Mouse (Mus musculus): Measurements from ENCODE around the gene Anks6. TPM values are rescaled to one million over a fixed set of nuclear protein-coding genes. Genes with fewer than 3 reads are reported as not detected.
A peak's percentile ranks its signal among the peaks of the same experiment; 100 is the strongest.

Gene Anks6
- polyA plus RNA-seq, 1 experiment from 2014 or later, result 4.6 TPM

DNA sequence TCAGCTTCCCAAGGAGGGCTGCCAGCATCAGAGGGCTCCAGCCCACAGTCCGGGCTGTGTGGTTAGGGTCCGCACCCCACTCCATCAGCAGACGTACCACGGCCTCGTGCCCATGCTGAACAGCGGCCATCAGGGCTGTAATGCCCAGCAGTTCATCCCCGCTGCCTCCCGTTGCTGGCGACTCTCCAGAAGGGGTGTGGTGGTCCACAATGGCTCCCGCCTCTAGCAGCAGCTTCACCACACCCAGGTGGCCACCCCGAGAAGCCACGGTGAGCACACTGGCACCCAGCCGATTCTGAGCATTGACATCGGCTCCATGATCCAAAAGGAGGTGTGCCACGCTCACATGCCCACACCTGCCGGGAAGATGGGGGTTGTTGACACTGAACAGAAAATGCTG, 8.0 kb downstream of the Anks6 start:
- peaks cover 2% of the 10 kb centered on the region; the same call in 1 of the 2 replicates for H3K4me1 ChIP-seq (replicated peaks; ENCODE audit: control insufficient read depth, insufficient read depth, low read length)

DNA sequence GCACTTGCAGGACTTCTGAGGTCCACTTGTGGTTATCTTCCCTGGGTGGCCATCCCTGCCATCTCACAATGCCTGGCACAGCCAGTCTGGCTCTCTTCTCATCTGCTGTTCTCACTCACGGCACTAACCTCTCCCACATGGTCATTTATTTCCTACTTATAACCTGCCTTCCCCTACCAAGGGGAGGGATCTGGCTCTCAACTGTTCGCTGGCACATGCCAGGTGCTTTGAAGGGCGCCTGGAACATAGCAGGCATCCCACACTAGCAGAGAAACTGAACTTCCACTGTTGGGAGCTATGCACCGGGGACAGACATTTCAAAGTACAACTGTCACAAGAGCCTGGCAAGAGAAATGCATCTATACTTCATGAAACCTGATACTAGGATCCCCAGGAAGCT, 9.5 kb downstream of the Anks6 start:
- 81% methylated on average over 4 of the region's 4 CpGs for WGBS
- ATAC-seq, result no peak
- H3K4me2 ChIP-seq (ENCODE audit: low read length), result no peak overlapping the region
- H3K4me3 ChIP-seq (replicated peaks; ENCODE audit: low read length), result no peak overlapping the region
- H3K36me3 ChIP-seq (ENCODE audit: control insufficient read depth, insufficient read depth), result no peaks in the 10 kb centered on the region; the same call in 1 of the 2 replicates
- H3K4me1 ChIP-seq (replicated peaks; ENCODE audit: control insufficient read depth, insufficient read depth, low read length), result peaks cover 2% of the 10 kb centered on the region; the same call in 1 of the 2 replicates
- no peaks in the 10 kb centered on the region for H3K9me3 ChIP-seq (ENCODE audit: control insufficient read depth, low read length)
- H3K27ac ChIP-seq (ENCODE audit: low read length), result no peak overlapping the region
- no peaks in the 10 kb centered on the region for H3K27me3 ChIP-seq (replicated peaks; ENCODE audit: control insufficient read depth, insufficient read depth, low read length)
- no peak overlapping the region for H3K9ac ChIP-seq (replicated peaks; ENCODE audit: low read depth, low read length)

More for the DNA sequence above, 8.0 kb downstream of the Anks6 start:
- no peaks in the 10 kb centered on the region; the same call in 1 of the 2 replicates for H3K36me3 ChIP-seq (ENCODE audit: control insufficient read depth, insufficient read depth)
- no peak overlapping the region for H3K4me3 ChIP-seq (replicated peaks; ENCODE audit: low read length)
- no peaks in the 10 kb centered on the region for H3K27me3 ChIP-seq (replicated peaks; ENCODE audit: control insufficient read depth, insufficient read depth, low read length)
- 85% methylated on average over 16 of the region's 16 CpGs for WGBS
- H3K4me2 ChIP-seq (ENCODE audit: low read length), result no peak overlapping the region
- H3K27ac ChIP-seq (ENCODE audit: low read length), result no peak overlapping the region
- no peaks in the 10 kb centered on the region for H3K9me3 ChIP-seq (ENCODE audit: control insufficient read depth, low read length)
- ATAC-seq, result no peak
- no peak overlapping the region for H3K9ac ChIP-seq (replicated peaks; ENCODE audit: low read depth, low read length)

DNA sequence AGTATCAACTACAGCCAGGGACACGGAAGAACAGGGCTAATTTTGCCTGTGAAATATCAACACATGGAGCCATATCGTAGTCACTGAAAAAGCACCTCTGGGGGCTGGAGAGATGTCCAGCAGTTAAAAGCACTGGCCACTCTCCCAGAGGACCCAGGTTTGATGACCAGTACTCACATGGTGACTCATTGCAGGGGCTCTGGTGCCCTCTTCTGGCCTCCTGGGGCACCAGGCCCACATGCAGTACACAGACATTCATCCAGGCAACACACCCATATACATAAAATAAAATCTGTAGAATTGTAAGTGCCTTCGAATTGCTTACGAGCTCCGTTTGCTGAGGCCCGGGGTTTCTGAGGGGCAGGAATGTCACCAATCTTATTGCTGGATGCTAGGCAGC, 10.3 kb downstream of the Anks6 start:
- ATAC-seq, result no peak
- Histone ChIP-seq H3K4me2 (ENCODE audit: low read length) (no peak overlapping the region), H3K4me1 (replicated peaks; ENCODE audit: control insufficient read depth, insufficient read depth, low read length) (peaks cover 2% of the 10 kb centered on the region; the same call in 1 of the 2 replicates), H3K27me3 (replicated peaks; ENCODE audit: control insufficient read depth, insufficient read depth, low read length) (no peaks in the 10 kb centered on the region), H3K9ac (replicated peaks; ENCODE audit: low read depth, low read length) (no peak overlapping the region), H3K9me3 (ENCODE audit: control insufficient read depth, low read length) (no peaks in the 10 kb centered on the region), H3K27ac (ENCODE audit: low read length) (no peak overlapping the region), H3K36me3 (ENCODE audit: control insufficient read depth, insufficient read depth) (no peaks in the 10 kb centered on the region; the same call in 1 of the 2 replicates), H3K4me3 (replicated peaks; ENCODE audit: low read length) (no peak overlapping the region)
- WGBS, result 91% methylated on average over 6 of the region's 6 CpGs

DNA sequence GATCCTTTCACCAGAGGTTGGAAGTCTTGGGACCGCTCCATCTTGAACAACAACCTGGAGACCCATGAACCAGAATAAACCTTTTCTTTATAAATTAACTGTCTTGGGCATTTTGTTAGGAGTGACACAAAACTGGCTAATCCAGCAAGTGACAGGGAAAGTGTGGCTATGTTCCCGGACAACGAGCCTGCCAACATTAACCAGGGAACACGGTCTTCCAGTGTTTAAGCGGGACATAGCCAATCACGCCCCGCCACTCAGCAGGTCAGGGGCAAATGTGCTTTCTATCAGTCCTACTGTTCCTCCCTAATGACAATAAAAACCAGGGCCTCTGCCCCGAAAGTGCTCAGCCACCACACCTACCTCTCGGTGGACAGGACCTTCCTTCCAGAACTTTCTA, 13.4 kb downstream of the Anks6 start:
- 84% methylated on average over 9 of the region's 9 CpGs for WGBS
- no peak for ATAC-seq
- no peaks in the 10 kb centered on the region for H3K27me3 ChIP-seq (replicated peaks; ENCODE audit: control insufficient read depth, insufficient read depth, low read length)

DNA sequence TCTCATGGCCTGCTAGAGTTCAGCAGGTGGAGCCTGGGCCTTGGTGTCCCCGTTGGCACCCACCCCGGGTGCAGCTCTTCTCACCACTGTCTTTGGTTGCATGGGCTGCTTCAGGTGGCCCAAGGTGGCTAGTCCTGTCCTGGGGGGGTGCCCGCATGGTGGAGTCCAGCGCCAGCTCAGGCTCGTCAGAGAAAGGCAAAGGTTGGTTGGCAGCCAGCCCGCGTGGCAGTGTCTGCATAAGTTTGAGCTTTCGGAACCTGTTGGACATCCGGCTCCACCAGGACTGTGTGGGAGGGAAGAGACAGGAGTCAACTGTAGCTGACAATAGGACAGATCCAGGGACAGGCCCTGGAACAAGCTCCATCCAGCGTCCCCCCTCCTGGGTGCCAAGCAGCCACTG, 17.6 kb downstream of the Anks6 start:
- Histone ChIP-seq H3K36me3 (ENCODE audit: control insufficient read depth, insufficient read depth) (no peaks in the 10 kb centered on the region), H3K9me3 (ENCODE audit: control insufficient read depth, low read length) (no peaks in the 10 kb centered on the region), H3K27ac (ENCODE audit: low read length) (no peak overlapping the region), H3K27me3 (replicated peaks; ENCODE audit: control insufficient read depth, insufficient read depth, low read length) (no peaks in the 10 kb centered on the region), H3K4me2 (ENCODE audit: low read length) (no peak overlapping the region), H3K9ac (replicated peaks; ENCODE audit: low read depth, low read length) (no peak overlapping the region), H3K4me1 (replicated peaks; ENCODE audit: control insufficient read depth, insufficient read depth, low read length) (no peaks in the 10 kb centered on the region), H3K4me3 (replicated peaks; ENCODE audit: low read length) (no peak overlapping the region)
- 91% methylated on average over 10 of the region's 10 CpGs for WGBS
- ATAC-seq, result no peak

More for the DNA sequence above, 13.4 kb downstream of the Anks6 start:
- no peak overlapping the region for H3K27ac ChIP-seq (ENCODE audit: low read length)
- no peaks in the 10 kb centered on the region for H3K9me3 ChIP-seq (ENCODE audit: control insufficient read depth, low read length)
- H3K4me1 ChIP-seq (replicated peaks; ENCODE audit: control insufficient read depth, insufficient read depth, low read length), result no peaks in the 10 kb centered on the region
- H3K4me2 ChIP-seq (ENCODE audit: low read length), result no peak overlapping the region
- H3K9ac ChIP-seq (replicated peaks; ENCODE audit: low read depth, low read length), result no peak overlapping the region
- no peaks in the 10 kb centered on the region for H3K36me3 ChIP-seq (ENCODE audit: control insufficient read depth, insufficient read depth)
- H3K4me3 ChIP-seq (replicated peaks; ENCODE audit: low read length), result no peak overlapping the region

DNA sequence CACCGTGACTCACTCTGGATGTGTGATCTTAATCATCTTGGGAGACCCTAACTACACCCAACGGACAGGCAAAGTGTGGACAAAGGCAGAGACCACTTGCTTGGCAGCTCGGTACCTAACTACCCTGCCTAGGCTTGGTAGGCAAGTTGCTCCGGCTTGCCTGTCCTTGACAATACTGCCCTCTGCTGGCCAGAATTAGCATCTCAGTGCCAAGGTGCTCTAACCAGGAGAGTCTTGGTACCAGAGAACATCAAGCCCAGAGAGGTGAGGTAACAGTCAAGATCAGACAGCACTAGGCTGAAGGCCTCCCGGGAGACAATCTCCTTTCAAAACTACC, 19.9 kb downstream of the Anks6 start:
- Histone ChIP-seq H3K9ac (replicated peaks; ENCODE audit: low read depth, low read length) (no peak overlapping the region), H3K4me2 (ENCODE audit: low read length) (no peak overlapping the region), H3K27ac (ENCODE audit: low read length) (no peak overlapping the region), H3K9me3 (ENCODE audit: control insufficient read depth, low read length) (no peaks in the 10 kb centered on the region), H3K4me3 (replicated peaks; ENCODE audit: low read length) (no peak overlapping the region), H3K36me3 (ENCODE audit: control insufficient read depth, insufficient read depth) (0 out of 2 replicates have a peak, but pooled peaks cover 2% of the 10 kb centered on the region), H3K27me3 (replicated peaks; ENCODE audit: control insufficient read depth, insufficient read depth, low read length) (no peaks in the 10 kb centered on the region), H3K4me1 (replicated peaks; ENCODE audit: control insufficient read depth, insufficient read depth, low read length) (no peaks in the 10 kb centered on the region)
- ATAC-seq, result peak; percentile 66; the same call in 1 of the 2 replicates
- 20% methylated on average over 5 of the region's 5 CpGs for WGBS

DNA sequence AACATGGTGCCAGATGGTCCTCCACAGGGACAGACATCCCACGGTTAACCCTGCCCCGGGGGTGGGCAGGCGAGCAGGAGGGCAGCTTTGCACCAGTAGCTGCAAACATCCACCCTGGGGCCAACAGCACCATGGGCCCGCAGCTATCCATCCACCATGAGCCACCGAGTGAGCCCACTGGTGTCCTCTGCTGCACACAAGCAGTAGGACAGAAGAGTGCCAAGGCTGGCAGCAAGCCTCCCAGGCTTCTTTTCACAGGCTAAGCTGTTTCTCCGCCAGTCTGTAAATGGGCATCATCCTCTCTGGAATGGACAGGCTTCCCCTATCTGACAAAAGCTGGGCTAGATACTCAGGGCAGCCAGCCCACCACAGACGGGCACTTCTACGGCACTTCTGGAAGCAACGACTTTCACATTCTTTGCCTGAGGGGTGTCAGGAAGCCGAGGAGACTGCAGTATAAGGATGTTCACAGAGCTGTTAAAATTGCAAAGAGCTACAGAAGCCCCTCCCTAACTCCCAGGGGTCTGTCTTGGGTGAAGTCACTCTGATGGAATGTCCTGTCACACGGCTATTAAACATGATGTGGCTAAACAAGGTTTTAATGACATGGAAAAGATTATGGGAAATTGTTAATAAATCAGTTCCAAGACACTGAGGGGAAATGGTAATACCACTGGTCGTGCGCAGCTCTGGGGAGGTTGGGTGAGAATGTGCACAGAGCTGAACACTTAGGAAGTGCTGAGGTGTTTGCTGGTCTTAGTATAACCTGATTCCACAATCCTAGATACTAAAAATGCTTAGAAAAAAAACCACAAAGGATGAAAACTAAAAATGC, 20.5 kb downstream of the Anks6 start:
- no peak overlapping the region for H3K27ac ChIP-seq (ENCODE audit: low read length)
- no peak overlapping the region for H3K4me3 ChIP-seq (replicated peaks; ENCODE audit: low read length)
- peak; percentile 21; the same call in 1 of the 2 replicates for ATAC-seq
- H3K4me2 ChIP-seq (ENCODE audit: low read length), result no peak overlapping the region
- H3K4me1 ChIP-seq (replicated peaks; ENCODE audit: control insufficient read depth, insufficient read depth, low read length), result no peaks in the 10 kb centered on the region
- 0 out of 2 replicates have a peak, but pooled peaks cover 2% of the 10 kb centered on the region for H3K36me3 ChIP-seq (ENCODE audit: control insufficient read depth, insufficient read depth)
- no peaks in the 10 kb centered on the region for H3K9me3 ChIP-seq (ENCODE audit: control insufficient read depth, low read length)
- 69% methylated on average over 13 of the region's 13 CpGs for WGBS
- H3K27me3 ChIP-seq (replicated peaks; ENCODE audit: control insufficient read depth, insufficient read depth, low read length), result no peaks in the 10 kb centered on the region
- no peak overlapping the region for H3K9ac ChIP-seq (replicated peaks; ENCODE audit: low read depth, low read length)

DNA sequence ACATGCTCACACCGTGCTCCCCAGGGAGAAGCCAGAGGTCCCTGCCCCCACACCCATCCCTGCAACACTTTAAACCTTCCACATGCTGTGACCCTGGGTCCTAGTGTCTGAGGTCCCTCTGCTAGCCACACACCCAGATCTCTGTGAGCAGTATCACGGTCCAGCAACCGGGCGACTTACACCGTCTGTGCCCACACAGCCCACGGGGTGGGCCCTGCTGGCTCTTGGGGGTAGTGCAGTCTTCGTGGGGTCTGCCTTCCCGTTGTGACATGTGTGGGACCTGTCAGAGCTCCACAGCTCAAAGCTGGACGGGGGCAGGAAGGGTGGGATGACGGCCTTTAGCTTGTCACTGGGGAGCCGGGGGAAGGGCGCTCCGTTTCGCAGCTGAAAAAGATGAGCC, 21.7 kb downstream of the Anks6 start:
- no peak overlapping the region for H3K27ac ChIP-seq (ENCODE audit: low read length)
- H3K9me3 ChIP-seq (ENCODE audit: control insufficient read depth, low read length), result no peaks in the 10 kb centered on the region
- H3K9ac ChIP-seq (replicated peaks; ENCODE audit: low read depth, low read length), result no peak overlapping the region
- 77% methylated on average over 14 of the region's 14 CpGs for WGBS
- H3K4me1 ChIP-seq (replicated peaks; ENCODE audit: control insufficient read depth, insufficient read depth, low read length), result no peaks in the 10 kb centered on the region
- no peak for ATAC-seq
- 0 out of 2 replicates have a peak, but pooled peaks cover 2% of the 10 kb centered on the region for H3K36me3 ChIP-seq (ENCODE audit: control insufficient read depth, insufficient read depth)
- no peak overlapping the region for H3K4me2 ChIP-seq (ENCODE audit: low read length)
- no peak overlapping the region for H3K4me3 ChIP-seq (replicated peaks; ENCODE audit: low read length)
- H3K27me3 ChIP-seq (replicated peaks; ENCODE audit: control insufficient read depth, insufficient read depth, low read length), result no peaks in the 10 kb centered on the region

DNA sequence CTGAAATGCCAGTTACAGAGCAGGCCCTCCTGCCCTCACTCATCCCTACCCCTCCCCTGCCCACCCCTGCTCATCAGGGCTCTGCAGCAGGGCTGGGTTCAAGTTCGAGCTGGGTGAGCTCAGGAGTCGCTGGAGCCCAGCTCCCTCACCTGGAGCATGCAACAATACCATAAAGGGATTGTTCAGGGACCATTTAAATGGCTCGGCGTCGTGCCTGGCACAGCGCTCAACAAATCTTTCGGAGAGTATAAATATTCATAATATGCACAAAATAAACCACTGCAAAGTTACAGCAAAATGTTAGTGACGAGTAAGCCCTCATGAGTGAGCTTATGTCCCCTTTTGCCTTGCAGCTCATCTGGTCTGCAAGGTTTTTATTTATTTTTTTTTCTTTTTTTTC, 25.1 kb downstream of the Anks6 start:
- H3K27ac ChIP-seq (ENCODE audit: low read length), result no peak overlapping the region
- no peaks in the 10 kb centered on the region for H3K9me3 ChIP-seq (ENCODE audit: control insufficient read depth, low read length)
- WGBS, result 86% methylated on average over 8 of the region's 8 CpGs
- 0 out of 2 replicates have a peak, but pooled peaks cover 2% of the 10 kb centered on the region for H3K36me3 ChIP-seq (ENCODE audit: control insufficient read depth, insufficient read depth)
- no peaks in the 10 kb centered on the region for H3K4me1 ChIP-seq (replicated peaks; ENCODE audit: control insufficient read depth, insufficient read depth, low read length)
- H3K9ac ChIP-seq (replicated peaks; ENCODE audit: low read depth, low read length), result no peak overlapping the region
- H3K4me3 ChIP-seq (replicated peaks; ENCODE audit: low read length), result no peak overlapping the region
- no peak overlapping the region for H3K4me2 ChIP-seq (ENCODE audit: low read length)
- no peak for ATAC-seq
- no peaks in the 10 kb centered on the region for H3K27me3 ChIP-seq (replicated peaks; ENCODE audit: control insufficient read depth, insufficient read depth, low read length)

Measured in forebrain, embryonic 16.5 days (tissue).